Mouse (Mus musculus) forebrain, embryonic 16.5 days (tissue): ENCODE measurements around the gene Gabra2. TPM values are rescaled to one million over a fixed set of nuclear protein-coding genes. Genes with fewer than 3 reads are reported as not detected.

Experiments used
- ATAC-seq: fragments of 200-750 bp; cut with Nextera tagmentation; 2 replicates; pipeline ENCODE4 v1.8.0; 2017; ENCODE audit warnings: mild to moderate bottlenecking, moderate library complexity
- H3K27ac ChIP-seq: fragments of 300-500 bp; sonication (generic); 2 replicates; pipeline ENCODE4 v1.5.1; 2014; ENCODE audit warnings: low read length, control low read depth
- H3K27me3 ChIP-seq: fragments of 300-500 bp; sonication (generic); replicated peaks from 2 replicates; pipeline ENCODE4 v1.6.1; 2014; ENCODE audit warnings: low read length; ENCODE audit not compliant: control insufficient read depth, insufficient read depth
- H3K36me3 ChIP-seq: fragments of 300-500 bp; sonication (generic); 2 replicates; pipeline ENCODE4 v1.6.1; 2014; ENCODE audit not compliant: control insufficient read depth, insufficient read depth
- H3K4me1 ChIP-seq: fragments of 300-500 bp; sonication (generic); replicated peaks from 2 replicates; pipeline ENCODE4 v1.6.1; 2014; ENCODE audit warnings: low read length; ENCODE audit not compliant: control insufficient read depth, insufficient read depth
- H3K4me2 ChIP-seq: fragments of 300-500 bp; sonication (generic); 2 replicates; pipeline ENCODE4 v1.6.1; 2014; ENCODE audit warnings: mild to moderate bottlenecking, low read length, control low read depth
- H3K4me3 ChIP-seq: fragments of 300-500 bp; sonication (generic); replicated peaks from 2 replicates; pipeline ENCODE4 v1.5.1; 2014; ENCODE audit warnings: mild to moderate bottlenecking, low read length, control low read depth
- H3K9ac ChIP-seq: fragments of 300-500 bp; sonication (generic); replicated peaks from 2 replicates; pipeline ENCODE4 v1.6.1; 2014; ENCODE audit warnings: low read depth, low read length, control low read depth
- H3K9me3 ChIP-seq: fragments of 300-500 bp; sonication (generic); 2 replicates; pipeline ENCODE4 v1.6.1; 2016; ENCODE audit warnings: low read length; ENCODE audit not compliant: control insufficient read depth
- WGBS: fragments of 180-500 bp; shearing (Covaris S2); extraction: QIAGEN DNeasy Blood & Tissue Kit; methylation state at CpG from one replicate; pipeline ENCODE4 v1.1.7; 2014; 5-methylcytosine and 5-hydroxymethylcytosine counted together
- polyA plus RNA-seq: library from polyadenylated mRNA; unstranded; fragments of >200 nt; fragmentation: Nextera tagmentation; extraction: Ambion mirVana; gene quantifications from 2 replicates; pipeline ENCODE4 v1.2.1, GENCODE M21; 2015

Gabra2 gene
- polyA plus RNA-seq, 1 experiment from 2014 or later: 75.3 TPM

- Histone ChIP-seq H3K27me3 (no peaks in the 10 kb centered on the region), H3K9me3 (no peaks in the 10 kb centered on the region), H3K36me3 (no peaks in the 10 kb centered on the region), H3K9ac (no peak overlapping the region), H3K27ac (no peak overlapping the region), H3K4me3 (no peak overlapping the region), H3K4me1 (peaks cover 4% of the 10 kb centered on the region; the same call in 1 of the 2 replicates), H3K4me2 (no peak overlapping the region)
- ATAC-seq: no peak
- WGBS: 64% methylated on average over 2 of the region's 2 CpGs
Observed at GRCm38 (mm10) chr5:71091926-71092325, 3.7 kb downstream of the Gabra2 start.

- H3K4me3 ChIP-seq: no peak overlapping the region
- no peak for ATAC-seq
- no peak overlapping the region for H3K9ac ChIP-seq
- H3K4me1 ChIP-seq: no peaks in the 10 kb centered on the region
- H3K4me2 ChIP-seq: no peak overlapping the region
- H3K36me3 ChIP-seq: no peaks in the 10 kb centered on the region
- 90% methylated on average over 5 of the region's 5 CpGs for WGBS
- H3K27ac ChIP-seq: no peak overlapping the region
- no peaks in the 10 kb centered on the region for H3K27me3 ChIP-seq
- no peaks in the 10 kb centered on the region for H3K9me3 ChIP-seq
Observed at GRCm38 (mm10) chr5:71078861-71079260, 16.8 kb downstream of the Gabra2 start.

GRCm38 (mm10) chr5:71061696-71062095, 34.0 kb downstream of the Gabra2 start:
- no peak overlapping the region for H3K9ac ChIP-seq
- no peaks in the 10 kb centered on the region for H3K9me3 ChIP-seq
- no peaks in the 10 kb centered on the region for H3K27me3 ChIP-seq
- no peak overlapping the region for H3K4me3 ChIP-seq
- WGBS: 62% methylated on average over 3 of the region's 3 CpGs
- H3K4me2 ChIP-seq: no peak overlapping the region
- no peak for ATAC-seq
- H3K36me3 ChIP-seq: no peaks in the 10 kb centered on the region
- no peak overlapping the region for H3K27ac ChIP-seq
- H3K4me1 ChIP-seq: no peaks in the 10 kb centered on the region

- WGBS: 33% methylated on average over 7 of the region's 7 CpGs
- no peak overlapping the region for H3K4me2 ChIP-seq
- ATAC-seq: no peak
Observed at GRCm38 (mm10) chr5:71058047-71058446, 37.6 kb downstream of the Gabra2 start.

GRCm38 (mm10) chr5:71037352-71037751, 58.3 kb downstream of the Gabra2 start:
- Histone ChIP-seq H3K9ac (no peak overlapping the region), H3K27ac (no peak overlapping the region), H3K27me3 (no peaks in the 10 kb centered on the region), H3K4me3 (no peak overlapping the region), H3K9me3 (no peaks in the 10 kb centered on the region), H3K36me3 (no peaks in the 10 kb centered on the region), H3K4me2 (no peak overlapping the region), H3K4me1 (no peaks in the 10 kb centered on the region)
- WGBS: 63% methylated on average over 3 of the region's 3 CpGs
- ATAC-seq: no peak

More at GRCm38 (mm10) chr5:71058047-71058446, 37.6 kb downstream of the Gabra2 start:
- Histone ChIP-seq H3K4me3 (no peak overlapping the region), H3K4me1 (no peaks in the 10 kb centered on the region), H3K36me3 (no peaks in the 10 kb centered on the region), H3K9me3 (no peaks in the 10 kb centered on the region), H3K27me3 (no peaks in the 10 kb centered on the region), H3K9ac (no peak overlapping the region), H3K27ac (no peak overlapping the region)

- Histone ChIP-seq H3K4me1 (no peaks in the 10 kb centered on the region), H3K36me3 (no peaks in the 10 kb centered on the region), H3K27me3 (no peaks in the 10 kb centered on the region), H3K4me2 (no peak overlapping the region), H3K9ac (no peak overlapping the region), H3K9me3 (no peaks in the 10 kb centered on the region), H3K4me3 (no peak overlapping the region), H3K27ac (no peak overlapping the region)
- no peak for ATAC-seq
- WGBS: 86% methylated on average over 4 of the region's 4 CpGs
Observed at GRCm38 (mm10) chr5:71025956-71026355, 69.7 kb downstream of the Gabra2 start.

GRCm38 (mm10) chr5:71011751-71012150, 83.9 kb downstream of the Gabra2 start:
- WGBS: 63% methylated on average over 2 of the region's 2 CpGs
- Histone ChIP-seq H3K9me3 (no peaks in the 10 kb centered on the region), H3K27ac (peak overlapping the region; percentile 76), H3K27me3 (no peaks in the 10 kb centered on the region), H3K4me3 (no peak overlapping the region), H3K4me1 (peaks cover 14% of the 10 kb centered on the region), H3K4me2 (no peak overlapping the region), H3K36me3 (no peaks in the 10 kb centered on the region), H3K9ac (no peak overlapping the region)
- ATAC-seq: no peak; the same call in 1 of the 2 replicates

- Histone ChIP-seq H3K36me3 (no peaks in the 10 kb centered on the region), H3K4me3 (no peak overlapping the region), H3K9ac (no peak overlapping the region), H3K9me3 (no peaks in the 10 kb centered on the region), H3K4me1 (peaks cover 14% of the 10 kb centered on the region), H3K27ac (peak overlapping the region; percentile 76), H3K27me3 (no peaks in the 10 kb centered on the region), H3K4me2 (no peak overlapping the region)
- 13% methylated on average over 2 of the region's 2 CpGs for WGBS
- peak; percentile 92 for ATAC-seq
Observed at GRCm38 (mm10) chr5:71011271-71011670, 84.4 kb downstream of the Gabra2 start.

GRCm38 (mm10) chr5:71010797-71011196, 84.9 kb downstream of the Gabra2 start:
- no peaks in the 10 kb centered on the region for H3K27me3 ChIP-seq
- peaks cover 14% of the 10 kb centered on the region for H3K4me1 ChIP-seq
- no peak overlapping the region for H3K9ac ChIP-seq
- ATAC-seq: peak; percentile 37
- no peak overlapping the region for H3K27ac ChIP-seq
- H3K4me2 ChIP-seq: no peak overlapping the region; the same call in 1 of the 2 replicates
- 24% methylated on average over 3 of the region's 3 CpGs for WGBS
- no peak overlapping the region for H3K4me3 ChIP-seq
- H3K9me3 ChIP-seq: no peaks in the 10 kb centered on the region
- H3K36me3 ChIP-seq: no peaks in the 10 kb centered on the region
